In genomic region chr12:72945301-72946063, GRCm38 (mm10) we compare ENCODE assay signal across 8 mouse cellular contexts. TPM values are rescaled to one million over a fixed set of nuclear protein-coding genes. Genes with fewer than 3 reads are reported as not detected.
DNase-seq lines count a peak whose midpoint lies in the region; ATAC-seq and TF ChIP-seq lines count a peak whose summit lies in the region.

No protein-coding gene starts in this region.

- under 1% methylated on average over 57 of the region's 89 CpGs for WGBS in lung, postnatal 0 days
- under 1% methylated on average over 89 of the region's 89 CpGs for WGBS in forebrain, embryonic 10.5 days
- 0% methylated on average over 75 of the region's 89 CpGs for WGBS in limb, embryonic 11.5 days
- WGBS in lung, adult 2 months: 1% methylated on average over 89 of the region's 89 CpGs

- no peak for TF ChIP-seq EP300 in lung, postnatal 0 days (IDR thresholded peaks at IDR 0.05)

- no peaks in the 10 kb centered on the region for H3K9me3 ChIP-seq in lung, postnatal 0 days (ENCODE audit: low read length)
- no peaks in the 10 kb centered on the region for H3K9me3 ChIP-seq in forebrain, embryonic 10.5 days
- H3K9me3 ChIP-seq in limb, embryonic 11.5 days (ENCODE audit: control insufficient read depth, low read length): no peaks in the 10 kb centered on the region

- TF ChIP-seq POLR2A in lung, adult 2 months (IDR thresholded peaks at IDR 0.05; ENCODE audit: borderline replicate concordance, extremely low read depth, low read depth, low read length): no peak

- no peak for ATAC-seq in lung, postnatal 0 days
- ATAC-seq in limb, embryonic 11.5 days (ENCODE audit: insufficient number of reproducible peaks, low FRiP score, low TSS enrichment, low read depth): no peak; the same call in 1 of the 2 replicates
- ATAC-seq in activated CD4-positive, CD25-positive, alpha-beta regulatory T cell, adult 4 months: no peak

- H3K4me3 ChIP-seq in lung, postnatal 0 days (ENCODE audit: low read depth, low read length): peak overlapping the region; percentile 31
- peak overlapping the region; percentile 51 for H3K4me3 ChIP-seq in forebrain, embryonic 10.5 days
- H3K4me3 ChIP-seq in limb, embryonic 11.5 days (ENCODE audit: low read depth, low read length): peak overlapping the region; percentile 34
- H3K4me3 ChIP-seq in lung, adult 2 months (replicated peaks; ENCODE audit: extremely low read depth, low read depth, low read length): no peak overlapping the region

- no peak overlapping the region for H3K27ac ChIP-seq in lung, postnatal 0 days (ENCODE audit: low read length)
- peak overlapping the region; percentile 81 for H3K27ac ChIP-seq in forebrain, embryonic 10.5 days
- no peak overlapping the region for H3K27ac ChIP-seq in limb, embryonic 11.5 days (replicated peaks; ENCODE audit: low read depth, low read length)

- H3K36me3 ChIP-seq in lung, postnatal 0 days (ENCODE audit: insufficient read depth, low read length): no peaks in the 10 kb centered on the region
- no peaks in the 10 kb centered on the region for H3K36me3 ChIP-seq in forebrain, embryonic 10.5 days (replicated peaks)
- H3K36me3 ChIP-seq in limb, embryonic 11.5 days (ENCODE audit: control insufficient read depth, insufficient read depth, low read length): no peaks in the 10 kb centered on the region

- 0 out of 2 replicates have a peak, but pooled peaks cover 5% of the 10 kb centered on the region for H3K4me1 ChIP-seq in lung, postnatal 0 days (ENCODE audit: insufficient read depth, low read depth, low read length)
- H3K4me1 ChIP-seq in forebrain, embryonic 10.5 days: peaks cover 25% of the 10 kb centered on the region
- 0 out of 2 replicates have a peak, but pooled peaks cover 3% of the 10 kb centered on the region for H3K4me1 ChIP-seq in limb, embryonic 11.5 days (ENCODE audit: control insufficient read depth, insufficient read depth, low read length)
- no peaks in the 10 kb centered on the region for H3K4me1 ChIP-seq in lung, adult 2 months (ENCODE audit: control insufficient read depth, insufficient read depth, low read length)

- H3K9ac ChIP-seq in lung, postnatal 0 days (replicated peaks; ENCODE audit: low read depth): no peak overlapping the region
- H3K9ac ChIP-seq in limb, embryonic 11.5 days (ENCODE audit: low read length): peak overlapping the region; percentile 30; the same call in 1 of the 2 replicates

- DNase-seq in lung, postnatal 0 days (ENCODE audit: low spot score): no peak
- no peak for DNase-seq in lung, postnatal 10 days
- peak; percentile 79 for DNase-seq in forebrain, embryonic 10.5 days (ENCODE audit: extremely low spot score, low spot score)
- peak; percentile 65 for DNase-seq in limb, embryonic 11.5 days (ENCODE audit: low spot score)
- DNase-seq in retina, postnatal 7 days (ENCODE audit: low read depth, low spot score): peak; percentile 75
- no peak for DNase-seq in right cerebral cortex, adult 18-20 months
- no peak for DNase-seq in lung, adult 2 months

- TF ChIP-seq CTCF in lung, postnatal 0 days (IDR thresholded peaks at IDR 0.05): no peak
- TF ChIP-seq CTCF in lung, adult 2 months (IDR thresholded peaks at IDR 0.05; ENCODE audit: insufficient read depth, low read length): no peak

- H3K27me3 ChIP-seq in lung, postnatal 0 days (replicated peaks; ENCODE audit: insufficient read depth, low read length): peaks cover 69% of the 10 kb centered on the region
- H3K27me3 ChIP-seq in forebrain, embryonic 10.5 days (ENCODE audit: poor library complexity, severe bottlenecking): peaks cover 100% of the 10 kb centered on the region
- H3K27me3 ChIP-seq in limb, embryonic 11.5 days (ENCODE audit: control insufficient read depth, insufficient read depth, low read length): peaks cover 59% of the 10 kb centered on the region

- peak overlapping the region; percentile 46 for H3K4me2 ChIP-seq in lung, postnatal 0 days (replicated peaks; ENCODE audit: low read depth, low read length)
- H3K4me2 ChIP-seq in limb, embryonic 11.5 days (ENCODE audit: low read depth, severe bottlenecking): peak overlapping the region; percentile 54

RNA-seq across cellular contexts. Expression of gene 4930447C04Rik, which starts 4.9 kb away (rescaled TPM):
- polyA plus RNA-seq in lung, postnatal 0 days (2015; fragmentation: Nextera tagmentation; extraction: Ambion mirVana): 0.08 and 0.17 TPM in 2 replicates
- 2.6 and 3.8 TPM in 2 replicates for polyA plus RNA-seq in forebrain, embryonic 10.5 days (2016; fragmentation: Nextera tagmentation; extraction: Ambion mirVana)
- 2.6 and 4.1 TPM in 2 replicates for polyA plus RNA-seq in limb, embryonic 11.5 days (2014; fragmentation: Nextera tagmentation; extraction: Ambion mirVana)
- not detected in 2 replicates for polyA plus RNA-seq in lung, adult 2 months (2012; rRNA removed)
- under 1 TPM in 1 of 2 experiments, not detected in 1; 0.40 TPM for polyA plus RNA-seq in activated CD4-positive, CD25-positive, alpha-beta regulatory T cell, adult 4 months (2017; shearing (Covaris generic))

RNA-seq across cellular contexts. Expression of gene Six6, which starts 5.8 kb away (rescaled TPM):
- not detected in 2 replicates for polyA plus RNA-seq in lung, postnatal 0 days (2015; fragmentation: Nextera tagmentation; extraction: Ambion mirVana)
- polyA plus RNA-seq in forebrain, embryonic 10.5 days (2016; fragmentation: Nextera tagmentation; extraction: Ambion mirVana): 3.2 and 8.0 TPM in 2 replicates
- polyA plus RNA-seq in limb, embryonic 11.5 days (2014; fragmentation: Nextera tagmentation; extraction: Ambion mirVana): not detected in 2 replicates
- polyA plus RNA-seq in lung, adult 2 months (2012; rRNA removed): not detected in 2 replicates
- polyA plus RNA-seq in activated CD4-positive, CD25-positive, alpha-beta regulatory T cell, adult 4 months (2017; shearing (Covaris generic)): under 1 TPM in 1 of 2 experiments, not detected in 1; 0.13 TPM

Comparison
In these comparisons a context has a peak if more than half of its experiments do, and no peak if none do; other contexts are left out.
1. DNase-seq: peak in forebrain, embryonic 10.5 days (single experiment), limb, embryonic 11.5 days (single experiment) and retina, postnatal 7 days (single experiment); none in lung, postnatal 0 days (single experiment), lung, postnatal 10 days (single experiment), right cerebral cortex, adult 18-20 months (single experiment) and lung, adult 2 months (single experiment).